Mouse (Mus musculus) testis, adult 2 months (tissue): ENCODE data around the gene Arhgef28. TPM values are rescaled to one million over a fixed set of nuclear protein-coding genes. Genes with fewer than 3 reads are reported as not detected.

Source experiments
- H3K27ac ChIP-seq: fragments of 200-500 bp; 2 replicates; pipeline ENCODE4 v1.5.1; 2012; ENCODE audit warnings: low read depth, low read length; ENCODE audit not compliant: control insufficient read depth, insufficient read depth
- H3K27me3 ChIP-seq: fragments of 200-500 bp; 2 replicates; pipeline ENCODE4 v1.6.1; 2012; ENCODE audit warnings: mild to moderate bottlenecking, low read length, moderate library complexity; ENCODE audit not compliant: control insufficient read depth, insufficient read depth
- H3K36me3 ChIP-seq: fragments of 200-500 bp; 2 replicates; pipeline ENCODE4 v1.6.1; 2012; ENCODE audit warnings: mild to moderate bottlenecking, low read length; ENCODE audit not compliant: control insufficient read depth, insufficient read depth
- H3K4me1 ChIP-seq: fragments of 200-500 bp; 2 replicates; pipeline ENCODE4 v1.6.1; 2012; ENCODE audit warnings: low read length; ENCODE audit not compliant: control insufficient read depth, insufficient read depth
- H3K4me3 ChIP-seq: fragments of 200-500 bp; 2 replicates; pipeline ENCODE4 v1.5.1; 2012; ENCODE audit warnings: low read depth, mild to moderate bottlenecking, low read length, moderate library complexity, mixed read lengths; ENCODE audit not compliant: control insufficient read depth
- CTCF ChIP-seq: fragments of 200-500 bp; IDR thresholded peaks from 2 replicates; pipeline ENCODE4 v1.5.1; 2012; ENCODE audit warnings: low read depth, mild to moderate bottlenecking, inconsistent platforms, low read length, moderate library complexity; ENCODE audit not compliant: control insufficient read depth, insufficient read depth, insufficient replicate concordance
- POLR2A ChIP-seq: fragments of 200-500 bp; IDR thresholded peaks from 2 replicates; pipeline ENCODE4 v1.6.1; 2012; ENCODE audit warnings: low read depth, mild to moderate bottlenecking, inconsistent platforms, low read length, moderate library complexity; ENCODE audit not compliant: control insufficient read depth
- polyA plus RNA-seq: library from polyadenylated mRNA; depleted of rRNA; stranded (reverse); fragments of >200 nt; gene quantifications from 2 replicates; pipeline ENCODE4 v1.2.3, GENCODE M21; 2012

Gene Arhgef28
- polyA plus RNA-seq, 1 experiment: 0.67 TPM

GRCm38 (mm10) chr13:98184632-98185031 is 21.6 kb downstream of the Arhgef28 start:
- Histone ChIP-seq H3K27me3 (no peaks in the 10 kb centered on the region), H3K36me3 (no peaks in the 10 kb centered on the region), H3K4me3 (no peak overlapping the region), H3K27ac (no peak overlapping the region), H3K4me1 (no peaks in the 10 kb centered on the region)
- no peak for TF ChIP-seq CTCF
- no peak for TF ChIP-seq POLR2A

GRCm38 (mm10) chr13:98183157-98183878 is 22.9 kb downstream of the Arhgef28 start:
- no peaks in the 10 kb centered on the region for H3K27me3 ChIP-seq
- H3K27ac ChIP-seq: no peak overlapping the region
- no peak overlapping the region for H3K4me3 ChIP-seq
- H3K36me3 ChIP-seq: no peaks in the 10 kb centered on the region
- H3K4me1 ChIP-seq: no peaks in the 10 kb centered on the region
- TF ChIP-seq CTCF (no peak), POLR2A (no peak)

GRCm38 (mm10) chr13:98182330-98182729 is 23.9 kb downstream of the Arhgef28 start:
- Histone ChIP-seq H3K27ac (no peak overlapping the region), H3K27me3 (no peaks in the 10 kb centered on the region), H3K4me1 (no peaks in the 10 kb centered on the region), H3K36me3 (no peaks in the 10 kb centered on the region), H3K4me3 (no peak overlapping the region)
- TF ChIP-seq CTCF (no peak), POLR2A (no peak)

- Histone ChIP-seq H3K36me3 (no peaks in the 10 kb centered on the region), H3K27me3 (no peaks in the 10 kb centered on the region), H3K4me1 (no peaks in the 10 kb centered on the region), H3K4me3 (no peak overlapping the region), H3K27ac (no peak overlapping the region)
- TF ChIP-seq POLR2A (no peak), CTCF (no peak)
These were observed 25.6 kb downstream of the Arhgef28 start for GRCm38 (mm10) chr13:98180636-98181035.

- no peaks in the 10 kb centered on the region for H3K27me3 ChIP-seq
- no peak overlapping the region for H3K27ac ChIP-seq
- peaks cover 4% of the 10 kb centered on the region for H3K4me1 ChIP-seq
- H3K36me3 ChIP-seq: no peaks in the 10 kb centered on the region
- no peak overlapping the region for H3K4me3 ChIP-seq
- TF ChIP-seq CTCF: no peak
These were observed 30.8 kb downstream of the Arhgef28 start for GRCm38 (mm10) chr13:98175323-98176007.

- TF ChIP-seq POLR2A (no peak), CTCF (no peak)
- Histone ChIP-seq H3K4me1 (peaks cover 4% of the 10 kb centered on the region), H3K27ac (no peak overlapping the region), H3K36me3 (no peaks in the 10 kb centered on the region), H3K27me3 (no peaks in the 10 kb centered on the region), H3K4me3 (no peak overlapping the region)
These were observed 33.2 kb downstream of the Arhgef28 start for GRCm38 (mm10) chr13:98173008-98173407.

- H3K36me3 ChIP-seq: no peaks in the 10 kb centered on the region
- H3K4me1 ChIP-seq: peaks cover 4% of the 10 kb centered on the region
- no peak overlapping the region; the same call in 1 of the 2 replicates for H3K27ac ChIP-seq
- H3K4me3 ChIP-seq: no peak overlapping the region
- TF ChIP-seq CTCF: no peak
- TF ChIP-seq POLR2A: no peak
- H3K27me3 ChIP-seq: no peaks in the 10 kb centered on the region
These were observed 33.9 kb downstream of the Arhgef28 start for GRCm38 (mm10) chr13:98172365-98172764.
